8 mouse cellular contexts compared by ENCODE assay signal in the genomic region with DNA sequence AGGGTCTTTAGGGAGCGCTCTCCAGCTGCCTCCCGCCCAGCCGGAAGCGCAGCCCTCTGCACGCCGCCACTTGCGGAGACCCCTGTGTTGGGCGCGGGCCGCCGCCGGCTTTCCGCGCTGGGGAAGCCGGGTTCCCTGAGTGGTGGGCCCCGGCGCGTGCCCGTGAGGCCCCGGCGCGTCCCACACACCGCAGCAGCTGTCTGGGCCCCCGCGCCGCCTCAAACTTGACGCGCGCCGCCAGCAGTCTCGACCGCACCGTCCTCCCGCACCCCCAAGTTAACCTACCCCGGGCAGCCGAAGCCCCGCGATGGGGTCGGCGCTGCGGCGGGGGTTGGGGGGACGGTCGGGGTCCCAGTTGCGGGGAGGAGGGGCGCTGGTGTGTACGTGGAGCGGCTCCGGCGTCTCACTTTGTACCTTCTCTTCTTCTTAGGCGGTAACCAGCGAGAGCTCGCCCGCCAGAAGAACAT. TPM values are rescaled to one million over a fixed set of nuclear protein-coding genes. Genes with fewer than 3 reads are reported as not detected.
DNase-seq lines count a peak whose midpoint lies in the region; ATAC-seq and TF ChIP-seq lines count a peak whose summit lies in the region.

No protein-coding gene starts in this region.

- TF ChIP-seq EP300 in liver, embryonic 14.5 days (IDR thresholded peaks at IDR 0.05; ENCODE audit: low read depth) = no peak

- no peaks in the 10 kb centered on the region for H3K27me3 ChIP-seq in kidney, postnatal 0 days (ENCODE audit: insufficient read depth, low read length)
- H3K27me3 ChIP-seq in liver, embryonic 14.5 days (ENCODE audit: control insufficient read depth, insufficient read depth, low read length) = no peaks in the 10 kb centered on the region
- no peaks in the 10 kb centered on the region for H3K27me3 ChIP-seq in stomach, embryonic 16.5 days (ENCODE audit: control insufficient read depth, insufficient read depth, low read length)

- peaks cover 8% of the 10 kb centered on the region; the same call in 1 of the 2 replicates for H3K36me3 ChIP-seq in kidney, postnatal 0 days (ENCODE audit: insufficient read depth, low read length)
- H3K36me3 ChIP-seq in liver, embryonic 14.5 days (replicated peaks; ENCODE audit: control insufficient read depth, insufficient read depth, low read depth) = peaks cover 15% of the 10 kb centered on the region
- H3K36me3 ChIP-seq in stomach, embryonic 16.5 days (ENCODE audit: control insufficient read depth, insufficient read depth, low read length) = no peaks in the 10 kb centered on the region

- no peaks in the 10 kb centered on the region for H3K9me3 ChIP-seq in kidney, postnatal 0 days (replicated peaks; ENCODE audit: low read length)
- H3K9me3 ChIP-seq in liver, embryonic 14.5 days (ENCODE audit: control insufficient read depth, low read length) = no peaks in the 10 kb centered on the region
- H3K9me3 ChIP-seq in stomach, embryonic 16.5 days (replicated peaks; ENCODE audit: control insufficient read depth, low read length) = no peaks in the 10 kb centered on the region

- ATAC-seq in kidney, postnatal 0 days (replicated peaks; ENCODE audit: low FRiP score, low read depth) = peak; percentile 30; the same call in 1 of the 2 replicates
- ATAC-seq in liver, embryonic 14.5 days (ENCODE audit: insufficient read depth) = peak; percentile 27
- no peak; the same call in 1 of the 2 replicates for ATAC-seq in stomach, embryonic 16.5 days (ENCODE audit: insufficient read depth, low FRiP score)

- no peak for TF ChIP-seq POLR2A in bone marrow macrophage, adult 2 months (IDR thresholded peaks at IDR 0.05; ENCODE audit: borderline replicate concordance, low read depth, low read length)

- no peak for DNase-seq in kidney, postnatal 0 days (ENCODE audit: low spot score)
- no peak for DNase-seq in kidney, adult 11 months
- peak; percentile 37 for DNase-seq in gastrocnemius, postnatal 25 days
- DNase-seq in liver, embryonic 14.5 days (ENCODE audit: low read depth in 3 of 3, low spot score in 3 of 3) = no peak
- DNase-seq in yolk sac, embryonic 10.5 days (ENCODE audit: low spot score) = no peak
- DNase-seq in spleen, postnatal 36 days (ENCODE audit: low spot score in 2 of 2) = no peak

- under 1% methylated on average over 52 of the region's 54 CpGs for WGBS in kidney, postnatal 0 days
- WGBS in liver, embryonic 14.5 days (ENCODE audit: insufficient replicate concordance) = under 1% methylated on average over 53 of the region's 54 CpGs
- WGBS in stomach, embryonic 16.5 days = under 1% methylated on average over 54 of the region's 54 CpGs

- H3K4me2 ChIP-seq in kidney, postnatal 0 days (ENCODE audit: low read length) = peak overlapping the region; percentile 72
- H3K4me2 ChIP-seq in liver, embryonic 14.5 days (ENCODE audit: low read depth) = peak overlapping the region; percentile 98
- peak overlapping the region; percentile 91 for H3K4me2 ChIP-seq in stomach, embryonic 16.5 days (ENCODE audit: low read depth, low read length)

- peak overlapping the region; percentile 98 for H3K27ac ChIP-seq in kidney, postnatal 0 days
- peak overlapping the region; percentile 78 for H3K27ac ChIP-seq in bone marrow macrophage, adult 2 months (ENCODE audit: insufficient read depth, low read depth, low read length)
- H3K27ac ChIP-seq in liver, embryonic 14.5 days = peak overlapping the region; percentile 81
- peak overlapping the region; percentile 96 for H3K27ac ChIP-seq in stomach, embryonic 16.5 days (ENCODE audit: low read length)

- H3K4me3 ChIP-seq in kidney, postnatal 0 days (replicated peaks; ENCODE audit: low read depth, low read length) = peak overlapping the region; percentile 97
- peak overlapping the region; percentile 83 for H3K4me3 ChIP-seq in bone marrow macrophage, adult 2 months (ENCODE audit: insufficient read depth, low read length)
- peak overlapping the region; percentile 87 to 96 for H3K4me3 ChIP-seq in liver, embryonic 14.5 days (ENCODE audit: insufficient read depth in 1 of 2, low read depth in 2 of 2, low read length in 2 of 2)
- H3K4me3 ChIP-seq in stomach, embryonic 16.5 days (replicated peaks; ENCODE audit: low read length) = peak overlapping the region; percentile 94

- peak overlapping the region; percentile 99 for H3K9ac ChIP-seq in kidney, postnatal 0 days (ENCODE audit: low read depth, low read length)
- peak overlapping the region; percentile 100 for H3K9ac ChIP-seq in liver, embryonic 14.5 days (replicated peaks)
- H3K9ac ChIP-seq in stomach, embryonic 16.5 days (ENCODE audit: low read length) = peak overlapping the region; percentile 96

- peaks cover 9% of the 10 kb centered on the region; the same call in 1 of the 2 replicates for H3K4me1 ChIP-seq in kidney, postnatal 0 days (replicated peaks; ENCODE audit: insufficient read depth, low read length)
- H3K4me1 ChIP-seq in bone marrow macrophage, adult 2 months (ENCODE audit: control insufficient read depth, insufficient read depth, low read length) = peaks cover 35% of the 10 kb centered on the region
- H3K4me1 ChIP-seq in liver, embryonic 14.5 days (replicated peaks; ENCODE audit: control insufficient read depth in 2 of 2, insufficient read depth in 2 of 2, low read length in 1 of 2) = peaks cover 9 to 16% of the 10 kb centered on the region in 2 experiments
- peaks cover 22% of the 10 kb centered on the region; the same call in 1 of the 2 replicates for H3K4me1 ChIP-seq in stomach, embryonic 16.5 days (ENCODE audit: control insufficient read depth, insufficient read depth, low read length)

- TF ChIP-seq CTCF in kidney, postnatal 0 days (IDR thresholded peaks at IDR 0.05; ENCODE audit: low read depth) = no peak
- no peak for TF ChIP-seq CTCF in bone marrow macrophage, adult 2 months (IDR thresholded peaks at IDR 0.05; ENCODE audit: low read depth, low read length)
- no peak for TF ChIP-seq CTCF in liver, embryonic 14.5 days (IDR thresholded peaks at IDR 0.05; ENCODE audit: low read depth)

RNA-seq across cellular contexts. Expression of a gene that starts 0.6 kb away (rescaled TPM):
- 520 and 562 TPM in 2 replicates for polyA plus RNA-seq in kidney, postnatal 0 days (2015; fragmentation: Nextera tagmentation; extraction: Ambion mirVana)
- polyA plus RNA-seq in bone marrow macrophage, adult 2 months (2012; ENCODE audit: insufficient read depth, insufficient read length, missing spikeins) = 547 and 575 TPM in 2 replicates
- 100 to 1,000 TPM; 315 to 360 TPM for total RNA-seq in gastrocnemius, postnatal 25 days (2021)
- polyA plus RNA-seq in liver, embryonic 14.5 days (2012; rRNA removed) = 345 and 412 TPM in 2 replicates
- polyA plus RNA-seq in liver, embryonic 14.5 days (2014; fragmentation: Nextera tagmentation; extraction: Ambion mirVana) = 279 and 297 TPM in 2 replicates
- polyA plus RNA-seq in stomach, embryonic 16.5 days (2015; fragmentation: Nextera tagmentation; extraction: Ambion mirVana) = 439 and 496 TPM in 2 replicates

RNA-seq across cellular contexts. Expression of a gene that starts 3.5 kb away (rescaled TPM):
- polyA plus RNA-seq in kidney, postnatal 0 days (2015; fragmentation: Nextera tagmentation; extraction: Ambion mirVana) = 102 and 123 TPM in 2 replicates
- 44.7 and 69.0 TPM in 2 replicates for polyA plus RNA-seq in bone marrow macrophage, adult 2 months (2012; ENCODE audit: insufficient read depth, insufficient read length, missing spikeins)
- 10 to 100 TPM; 14.2 to 20.2 TPM for total RNA-seq in gastrocnemius, postnatal 25 days (2021)
- polyA plus RNA-seq in liver, embryonic 14.5 days (2012; rRNA removed) = 22.4 and 26.8 TPM in 2 replicates
- 72.9 and 79.2 TPM in 2 replicates for polyA plus RNA-seq in liver, embryonic 14.5 days (2014; fragmentation: Nextera tagmentation; extraction: Ambion mirVana)
- 86.0 and 107 TPM in 2 replicates for polyA plus RNA-seq in stomach, embryonic 16.5 days (2015; fragmentation: Nextera tagmentation; extraction: Ambion mirVana)

RNA-seq across cellular contexts. Expression of a gene that starts 5.5 kb away (rescaled TPM):
- polyA plus RNA-seq in kidney, postnatal 0 days (2015; fragmentation: Nextera tagmentation; extraction: Ambion mirVana) = 13.9 and 15.3 TPM in 2 replicates
- polyA plus RNA-seq in bone marrow macrophage, adult 2 months (2012; ENCODE audit: insufficient read depth, insufficient read length, missing spikeins) = 0.92 TPM in 1 of 2 replicates, not detected in the other
- total RNA-seq in gastrocnemius, postnatal 25 days (2021) = not detected
- polyA plus RNA-seq in liver, embryonic 14.5 days (2012; rRNA removed) = 0.84 and 1.1 TPM in 2 replicates
- polyA plus RNA-seq in liver, embryonic 14.5 days (2014; fragmentation: Nextera tagmentation; extraction: Ambion mirVana) = 1.8 and 2.0 TPM in 2 replicates
- 8.7 and 8.8 TPM in 2 replicates for polyA plus RNA-seq in stomach, embryonic 16.5 days (2015; fragmentation: Nextera tagmentation; extraction: Ambion mirVana)

RNA-seq across cellular contexts. Expression of a gene that starts 7.0 kb away (rescaled TPM):
- 0.20 and 0.28 TPM in 2 replicates for polyA plus RNA-seq in kidney, postnatal 0 days (2015; fragmentation: Nextera tagmentation; extraction: Ambion mirVana)
- polyA plus RNA-seq in bone marrow macrophage, adult 2 months (2012; ENCODE audit: insufficient read depth, insufficient read length, missing spikeins) = not detected in 2 replicates
- total RNA-seq in gastrocnemius, postnatal 25 days (2021) = not detected
- polyA plus RNA-seq in liver, embryonic 14.5 days (2012; rRNA removed) = 0.17 and 0.22 TPM in 2 replicates
- polyA plus RNA-seq in liver, embryonic 14.5 days (2014; fragmentation: Nextera tagmentation; extraction: Ambion mirVana) = 0.08 and 0.11 TPM in 2 replicates
- 0.25 and 0.46 TPM in 2 replicates for polyA plus RNA-seq in stomach, embryonic 16.5 days (2015; fragmentation: Nextera tagmentation; extraction: Ambion mirVana)

RNA-seq across cellular contexts. Expression of a gene that starts 24.3 kb away (rescaled TPM):
- 43.2 and 45.8 TPM in 2 replicates for polyA plus RNA-seq in kidney, postnatal 0 days (2015; fragmentation: Nextera tagmentation; extraction: Ambion mirVana)
- 44.4 and 47.3 TPM in 2 replicates for polyA plus RNA-seq in bone marrow macrophage, adult 2 months (2012; ENCODE audit: insufficient read depth, insufficient read length, missing spikeins)
- total RNA-seq in gastrocnemius, postnatal 25 days (2021) = 10 to 100 TPM; 18.0 to 20.6 TPM
- 3.4 and 8.7 TPM in 2 replicates for polyA plus RNA-seq in liver, embryonic 14.5 days (2012; rRNA removed)
- 20.1 and 22.2 TPM in 2 replicates for polyA plus RNA-seq in liver, embryonic 14.5 days (2014; fragmentation: Nextera tagmentation; extraction: Ambion mirVana)
- 48.6 and 53.4 TPM in 2 replicates for polyA plus RNA-seq in stomach, embryonic 16.5 days (2015; fragmentation: Nextera tagmentation; extraction: Ambion mirVana)
